Mouse (Mus musculus) embryonic facial prominence, embryonic 15.5 days (tissue): Measurements from ENCODE around the gene Mroh7. TPM values are rescaled to one million over a fixed set of nuclear protein-coding genes. Genes with fewer than 3 reads are reported as not detected.

Source experiments
- ATAC-seq: fragments of 200-750 bp; cut with Nextera tagmentation; 2 replicates; pipeline ENCODE4 v1.8.0; 2017; ENCODE audit warnings: low read depth, moderate TSS enrichment; ENCODE audit not compliant: insufficient number of reproducible peaks, low FRiP score, low TSS enrichment
- H3K27ac ChIP-seq: fragments of 300-500 bp; sonication (generic); replicated peaks from 2 replicates; pipeline ENCODE4 v1.5.1; 2015; ENCODE audit warnings: mild to moderate bottlenecking, inconsistent platforms
- H3K27me3 ChIP-seq: fragments of 300-500 bp; sonication (generic); 2 replicates; pipeline ENCODE4 v1.6.1; 2015; ENCODE audit warnings: inconsistent platforms
- H3K36me3 ChIP-seq: fragments of 300-500 bp; sonication (generic); 2 replicates; pipeline ENCODE4 v1.6.1; 2015; ENCODE audit warnings: mild to moderate bottlenecking, inconsistent platforms
- H3K4me1 ChIP-seq: fragments of 300-500 bp; sonication (generic); 2 replicates; pipeline ENCODE4 v1.6.1; 2015; ENCODE audit warnings: inconsistent platforms
- H3K4me2 ChIP-seq: fragments of 300-500 bp; sonication (generic); replicated peaks from 2 replicates; pipeline ENCODE4 v1.6.1; 2015; ENCODE audit warnings: mild to moderate bottlenecking, inconsistent platforms
- H3K4me3 ChIP-seq: fragments of 300-500 bp; sonication (generic); replicated peaks from 2 replicates; pipeline ENCODE4 v1.5.1; 2015; ENCODE audit warnings: mild to moderate bottlenecking, inconsistent platforms
- H3K9ac ChIP-seq: fragments of 300-500 bp; sonication (generic); 2 replicates; pipeline ENCODE4 v1.6.1; 2015; ENCODE audit warnings: inconsistent platforms
- H3K9me3 ChIP-seq: fragments of 300-500 bp; sonication (generic); replicated peaks from 2 replicates; pipeline ENCODE4 v1.6.1; 2016; ENCODE audit warnings: inconsistent platforms
- WGBS: fragments of 180-500 bp; shearing (Covaris S2); methylation state at CpG from one replicate; pipeline ENCODE4 v1.1.7; 2015; 5-methylcytosine and 5-hydroxymethylcytosine counted together
- polyA plus RNA-seq: library from polyadenylated mRNA; unstranded; fragments of >200 nt; fragmentation: Nextera tagmentation; extraction: Ambion mirVana; gene quantifications from 2 replicates; pipeline ENCODE4 v1.2.1, GENCODE M21; 2015

Mroh7 gene
- polyA plus RNA-seq, 1 experiment from 2014 or later = 0.57 TPM

- no peak; the same call in 1 of the 2 replicates for ATAC-seq
- H3K4me3 ChIP-seq = no peak overlapping the region
- no peak overlapping the region for H3K27ac ChIP-seq
- 14% methylated on average over 9 of the region's 9 CpGs for WGBS
- peaks cover 8% of the 10 kb centered on the region; the same call in 1 of the 2 replicates for H3K27me3 ChIP-seq
- peaks cover 8% of the 10 kb centered on the region; the same call in 1 of the 2 replicates for H3K4me1 ChIP-seq
- no peak overlapping the region for H3K9ac ChIP-seq
- no peaks in the 10 kb centered on the region for H3K36me3 ChIP-seq
- H3K4me2 ChIP-seq = no peak overlapping the region
- H3K9me3 ChIP-seq = no peaks in the 10 kb centered on the region
These were observed 30.7 kb downstream of the Mroh7 start for GRCm38 (mm10) chr4:106699989-106700388.

GRCm38 (mm10) chr4:106693841-106694430, 36.8 kb downstream of the Mroh7 start:
- Histone ChIP-seq H3K4me1 (no peaks in the 10 kb centered on the region), H3K4me3 (no peak overlapping the region), H3K27me3 (peaks cover 8% of the 10 kb centered on the region; the same call in 1 of the 2 replicates), H3K27ac (no peak overlapping the region), H3K9ac (no peak overlapping the region), H3K36me3 (no peaks in the 10 kb centered on the region), H3K9me3 (no peaks in the 10 kb centered on the region), H3K4me2 (no peak overlapping the region)
- WGBS = 80% methylated on average over 15 of the region's 15 CpGs
- ATAC-seq = no peak

- 43% methylated on average over 3 of the region's 3 CpGs for WGBS
- no peaks in the 10 kb centered on the region for H3K9me3 ChIP-seq
- ATAC-seq = no peak
- no peak overlapping the region for H3K4me3 ChIP-seq
- H3K27ac ChIP-seq = no peak overlapping the region
- H3K36me3 ChIP-seq = no peaks in the 10 kb centered on the region
- H3K4me2 ChIP-seq = no peak overlapping the region
- no peak overlapping the region for H3K9ac ChIP-seq
- no peaks in the 10 kb centered on the region for H3K27me3 ChIP-seq
- H3K4me1 ChIP-seq = no peaks in the 10 kb centered on the region
These were observed 42.0 kb downstream of the Mroh7 start for GRCm38 (mm10) chr4:106688636-106689296.

GRCm38 (mm10) chr4:106680955-106681354, 49.8 kb downstream of the Mroh7 start:
- no peak overlapping the region for H3K9ac ChIP-seq
- 54% methylated on average over 2 of the region's 2 CpGs for WGBS
- no peak for ATAC-seq
- H3K27me3 ChIP-seq = no peaks in the 10 kb centered on the region
- H3K4me2 ChIP-seq = no peak overlapping the region
- H3K27ac ChIP-seq = no peak overlapping the region
- H3K9me3 ChIP-seq = no peaks in the 10 kb centered on the region
- H3K36me3 ChIP-seq = peaks cover 12% of the 10 kb centered on the region
- H3K4me3 ChIP-seq = no peak overlapping the region
- H3K4me1 ChIP-seq = peaks cover 7% of the 10 kb centered on the region

- Histone ChIP-seq H3K27ac (no peak overlapping the region), H3K4me2 (peak overlapping the region; percentile 75), H3K4me3 (peak overlapping the region; percentile 89), H3K36me3 (peaks cover 26% of the 10 kb centered on the region), H3K4me1 (peaks cover 7% of the 10 kb centered on the region), H3K9ac (no peak overlapping the region), H3K27me3 (no peaks in the 10 kb centered on the region), H3K9me3 (no peaks in the 10 kb centered on the region)
- ATAC-seq = peak; percentile 11; the same call in 1 of the 2 replicates
- 46% methylated on average over 3 of the region's 3 CpGs for WGBS
These were observed 51.6 kb downstream of the Mroh7 start for GRCm38 (mm10) chr4:106679152-106679551.

- peak; percentile 95 for ATAC-seq
- no peaks in the 10 kb centered on the region for H3K27me3 ChIP-seq
- peak within 1 kb of the TSS; percentile 71; the same call in 1 of the 2 replicates for H3K27ac ChIP-seq
- under 1% methylated on average over 43 of the region's 43 CpGs for WGBS
- peaks cover 7% of the 10 kb centered on the region for H3K4me1 ChIP-seq
- H3K9me3 ChIP-seq = no peaks in the 10 kb centered on the region
- H3K4me2 ChIP-seq = peak within 1 kb of the TSS; percentile 75
- H3K36me3 ChIP-seq = peaks cover 31% of the 10 kb centered on the region
- peak within 1 kb of the TSS; percentile 97 for H3K9ac ChIP-seq
- peak within 1 kb of the TSS; percentile 89 for H3K4me3 ChIP-seq
These were observed 52.1 kb downstream of the Mroh7 start, which contains the start of gene Ttc4 for GRCm38 (mm10) chr4:106678442-106679118. Gene Ttc4, minus strand, starts transcription at chr4:106678944.

GRCm38 (mm10) chr4:106676749-106677148, 54.0 kb downstream of the Mroh7 start:
- peaks cover 7% of the 10 kb centered on the region for H3K4me1 ChIP-seq
- H3K4me3 ChIP-seq = no peak overlapping the region
- no peak overlapping the region for H3K27ac ChIP-seq
- H3K4me2 ChIP-seq = no peak overlapping the region
- no peak overlapping the region for H3K9ac ChIP-seq
- H3K27me3 ChIP-seq = no peaks in the 10 kb centered on the region
- ATAC-seq = no peak
- H3K36me3 ChIP-seq = peaks cover 49% of the 10 kb centered on the region
- H3K9me3 ChIP-seq = no peaks in the 10 kb centered on the region
- WGBS = 87% methylated on average over 5 of the region's 5 CpGs

- ATAC-seq = no peak
- Histone ChIP-seq H3K9ac (no peak overlapping the region), H3K9me3 (no peaks in the 10 kb centered on the region), H3K4me2 (no peak overlapping the region), H3K27ac (no peak overlapping the region), H3K4me3 (no peak overlapping the region), H3K27me3 (no peaks in the 10 kb centered on the region), H3K36me3 (peaks cover 99% of the 10 kb centered on the region), H3K4me1 (no peaks in the 10 kb centered on the region)
- 92% methylated on average over 2 of the region's 2 CpGs for WGBS
These were observed 64.2 kb downstream of the Mroh7 start for GRCm38 (mm10) chr4:106666546-106666945.

GRCm38 (mm10) chr4:106665673-106666072, 65.1 kb downstream of the Mroh7 start:
- H3K4me3 ChIP-seq = no peak overlapping the region
- no peak overlapping the region for H3K9ac ChIP-seq
- 93% methylated on average over 10 of the region's 10 CpGs for WGBS
- no peak for ATAC-seq
- H3K4me1 ChIP-seq = no peaks in the 10 kb centered on the region
- H3K4me2 ChIP-seq = no peak overlapping the region
- H3K36me3 ChIP-seq = peaks cover 100% of the 10 kb centered on the region
- no peaks in the 10 kb centered on the region for H3K9me3 ChIP-seq
- no peak overlapping the region for H3K27ac ChIP-seq
- H3K27me3 ChIP-seq = no peaks in the 10 kb centered on the region

GRCm38 (mm10) chr4:106665269-106665668, 65.5 kb downstream of the Mroh7 start:
- ATAC-seq = no peak
- H3K36me3 ChIP-seq = peaks cover 100% of the 10 kb centered on the region
- 96% methylated on average over 2 of the region's 2 CpGs for WGBS

GRCm38 (mm10) chr4:106664697-106665096, 66.0 kb downstream of the Mroh7 start:
- H3K9me3 ChIP-seq = no peaks in the 10 kb centered on the region
- no peak overlapping the region for H3K4me3 ChIP-seq
- no peak overlapping the region for H3K9ac ChIP-seq
- no peak overlapping the region for H3K4me2 ChIP-seq
- H3K4me1 ChIP-seq = no peaks in the 10 kb centered on the region
- H3K36me3 ChIP-seq = peaks cover 100% of the 10 kb centered on the region
- H3K27me3 ChIP-seq = no peaks in the 10 kb centered on the region
- no peak for ATAC-seq
- no peak overlapping the region for H3K27ac ChIP-seq
- 88% methylated on average over 6 of the region's 6 CpGs for WGBS

More at GRCm38 (mm10) chr4:106665269-106665668, 65.5 kb downstream of the Mroh7 start:
- H3K27me3 ChIP-seq = no peaks in the 10 kb centered on the region
- no peak overlapping the region for H3K4me3 ChIP-seq
- no peaks in the 10 kb centered on the region for H3K9me3 ChIP-seq
- H3K27ac ChIP-seq = no peak overlapping the region
- no peaks in the 10 kb centered on the region for H3K4me1 ChIP-seq
- H3K4me2 ChIP-seq = no peak overlapping the region
- H3K9ac ChIP-seq = no peak overlapping the region
